Mouse (Mus musculus): Measurements from ENCODE around the gene 2200002J24Rik. TPM values are rescaled to one million over a fixed set of nuclear protein-coding genes. Genes with fewer than 3 reads are reported as not detected.
A peak's percentile ranks its signal among the peaks of the same experiment; 100 is the strongest.

The 2200002J24Rik gene
- polyA plus RNA-seq, 1 experiment from 2014 or later, result 0.40 TPM

GRCm38 (mm10) chr7:30688325-30688724 is 10.4 kb upstream of the 2200002J24Rik start:
- Histone ChIP-seq H3K9ac (replicated peaks; ENCODE audit: low read length) (no peak overlapping the region), H3K27me3 (ENCODE audit: insufficient read depth, low read length) (peaks cover 16% of the 10 kb centered on the region; the same call in 1 of the 2 replicates), H3K27ac (ENCODE audit: low read length) (peak overlapping the region; percentile 12; the same call in 1 of the 2 replicates), H3K4me2 (replicated peaks; ENCODE audit: low read depth, low read length) (no peak overlapping the region), H3K4me1 (ENCODE audit: insufficient read depth, low read length) (0 out of 2 replicates have a peak, but pooled peaks cover 4% of the 10 kb centered on the region), H3K9me3 (ENCODE audit: low read length) (no peaks in the 10 kb centered on the region), H3K36me3 (ENCODE audit: insufficient read depth, low read length) (no peaks in the 10 kb centered on the region), H3K4me3 (ENCODE audit: low read length) (no peak overlapping the region)
- ATAC-seq (ENCODE audit: low FRiP score, low TSS enrichment), result 0 out of 2 replicates have a peak, but pooled peaks have one; percentile 19
- WGBS, result 71% methylated on average over 6 of the region's 6 CpGs

- H3K36me3 ChIP-seq (ENCODE audit: insufficient read depth, low read length), result no peaks in the 10 kb centered on the region
- H3K27me3 ChIP-seq (ENCODE audit: insufficient read depth, low read length), result no peaks in the 10 kb centered on the region
- H3K9me3 ChIP-seq (ENCODE audit: low read length), result no peaks in the 10 kb centered on the region
- ATAC-seq (ENCODE audit: low FRiP score, low TSS enrichment), result no peak
- H3K9ac ChIP-seq (replicated peaks; ENCODE audit: low read length), result no peak overlapping the region
- 66% methylated on average over 5 of the region's 5 CpGs for WGBS
- H3K4me2 ChIP-seq (replicated peaks; ENCODE audit: low read depth, low read length), result no peak overlapping the region
- no peaks in the 10 kb centered on the region for H3K4me1 ChIP-seq (ENCODE audit: insufficient read depth, low read length)
- no peak overlapping the region for H3K4me3 ChIP-seq (ENCODE audit: low read length)
- H3K27ac ChIP-seq (ENCODE audit: low read length), result no peak overlapping the region
Observed at GRCm38 (mm10) chr7:30698101-30698500, 625 bp upstream of the 2200002J24Rik start.

GRCm38 (mm10) chr7:30706214-30706882 is 7.6 kb downstream of the 2200002J24Rik start:
- Histone ChIP-seq H3K9ac (replicated peaks; ENCODE audit: low read length) (no peak overlapping the region), H3K9me3 (ENCODE audit: low read length) (no peaks in the 10 kb centered on the region), H3K4me2 (replicated peaks; ENCODE audit: low read depth, low read length) (no peak overlapping the region), H3K27ac (ENCODE audit: low read length) (no peak overlapping the region), H3K4me1 (ENCODE audit: insufficient read depth, low read length) (no peaks in the 10 kb centered on the region), H3K36me3 (ENCODE audit: insufficient read depth, low read length) (no peaks in the 10 kb centered on the region), H3K27me3 (ENCODE audit: insufficient read depth, low read length) (no peaks in the 10 kb centered on the region), H3K4me3 (ENCODE audit: low read length) (no peak overlapping the region)
- ATAC-seq (ENCODE audit: low FRiP score, low TSS enrichment), result no peak
- 74% methylated on average over 8 of the region's 8 CpGs for WGBS

GRCm38 (mm10) chr7:30707441-30707840 is 8.7 kb downstream of the 2200002J24Rik start:
- no peak overlapping the region for H3K4me2 ChIP-seq (replicated peaks; ENCODE audit: low read depth, low read length)
- no peak for ATAC-seq (ENCODE audit: low FRiP score, low TSS enrichment)
- H3K27me3 ChIP-seq (ENCODE audit: insufficient read depth, low read length), result no peaks in the 10 kb centered on the region
- WGBS, result 88% methylated on average over 1 of the region's 1 CpGs
- H3K27ac ChIP-seq (ENCODE audit: low read length), result no peak overlapping the region
- H3K4me3 ChIP-seq (ENCODE audit: low read length), result no peak overlapping the region
- H3K9ac ChIP-seq (replicated peaks; ENCODE audit: low read length), result no peak overlapping the region
- H3K36me3 ChIP-seq (ENCODE audit: insufficient read depth, low read length), result no peaks in the 10 kb centered on the region
- no peaks in the 10 kb centered on the region for H3K9me3 ChIP-seq (ENCODE audit: low read length)
- H3K4me1 ChIP-seq (ENCODE audit: insufficient read depth, low read length), result no peaks in the 10 kb centered on the region

GRCm38 (mm10) chr7:30711942-30712341 is 13.2 kb downstream of the 2200002J24Rik start, which contains the start of gene Atp4a:
TSS of gene Atp4a (plus strand) at chr7:30712209.
- WGBS, result 78% methylated on average over 3 of the region's 3 CpGs
- no peaks in the 10 kb centered on the region for H3K36me3 ChIP-seq (ENCODE audit: insufficient read depth, low read length)
- H3K4me2 ChIP-seq (replicated peaks; ENCODE audit: low read depth, low read length), result no peak within 1 kb of the TSS
- H3K27me3 ChIP-seq (ENCODE audit: insufficient read depth, low read length), result peaks cover 22% of the 10 kb centered on the region
- no peak for ATAC-seq (ENCODE audit: low FRiP score, low TSS enrichment)
- H3K27ac ChIP-seq (ENCODE audit: low read length), result no peak within 1 kb of the TSS
- peaks cover 1% of the 10 kb centered on the region; the same call in 1 of the 2 replicates for H3K4me1 ChIP-seq (ENCODE audit: insufficient read depth, low read length)
- no peaks in the 10 kb centered on the region for H3K9me3 ChIP-seq (ENCODE audit: low read length)
- no peak within 1 kb of the TSS for H3K9ac ChIP-seq (replicated peaks; ENCODE audit: low read length)
- H3K4me3 ChIP-seq (ENCODE audit: low read length), result no peak within 1 kb of the TSS

GRCm38 (mm10) chr7:30717006-30717715 is 18.4 kb downstream of the 2200002J24Rik start:
- ATAC-seq (ENCODE audit: low FRiP score, low TSS enrichment), result peak; percentile 94
- peak overlapping the region; percentile 41; the same call in 1 of the 2 replicates for H3K9ac ChIP-seq (replicated peaks; ENCODE audit: low read length)
- WGBS, result 1% methylated on average over 43 of the region's 43 CpGs

GRCm38 (mm10) chr7:30717716-30718046 is 19.0 kb downstream of the 2200002J24Rik start:
- ATAC-seq (ENCODE audit: low FRiP score, low TSS enrichment), result no peak
- no peaks in the 10 kb centered on the region for H3K9me3 ChIP-seq (ENCODE audit: low read length)
- H3K9ac ChIP-seq (replicated peaks; ENCODE audit: low read length), result peak overlapping the region; percentile 36; the same call in 1 of the 2 replicates
- WGBS, result 10% methylated on average over 14 of the region's 14 CpGs
- H3K4me1 ChIP-seq (ENCODE audit: insufficient read depth, low read length), result peaks cover 12% of the 10 kb centered on the region
- peaks cover 31% of the 10 kb centered on the region for H3K27me3 ChIP-seq (ENCODE audit: insufficient read depth, low read length)
- H3K4me3 ChIP-seq (ENCODE audit: low read length), result peak overlapping the region; percentile 47
- H3K4me2 ChIP-seq (replicated peaks; ENCODE audit: low read depth, low read length), result peak overlapping the region; percentile 75
- H3K27ac ChIP-seq (ENCODE audit: low read length), result no peak overlapping the region
- H3K36me3 ChIP-seq (ENCODE audit: insufficient read depth, low read length), result no peaks in the 10 kb centered on the region

More at GRCm38 (mm10) chr7:30717006-30717715, 18.4 kb downstream of the 2200002J24Rik start:
- Histone ChIP-seq H3K4me3 (ENCODE audit: low read length) (peak overlapping the region; percentile 47), H3K27ac (ENCODE audit: low read length) (no peak overlapping the region), H3K36me3 (ENCODE audit: insufficient read depth, low read length) (no peaks in the 10 kb centered on the region), H3K4me2 (replicated peaks; ENCODE audit: low read depth, low read length) (peak overlapping the region; percentile 75), H3K9me3 (ENCODE audit: low read length) (no peaks in the 10 kb centered on the region), H3K4me1 (ENCODE audit: insufficient read depth, low read length) (peaks cover 12% of the 10 kb centered on the region), H3K27me3 (ENCODE audit: insufficient read depth, low read length) (peaks cover 31% of the 10 kb centered on the region)

- Histone ChIP-seq H3K27ac (ENCODE audit: low read length) (no peak overlapping the region), H3K4me1 (ENCODE audit: insufficient read depth, low read length) (peaks cover 12% of the 10 kb centered on the region), H3K27me3 (ENCODE audit: insufficient read depth, low read length) (peaks cover 31% of the 10 kb centered on the region), H3K4me2 (replicated peaks; ENCODE audit: low read depth, low read length) (no peak overlapping the region), H3K36me3 (ENCODE audit: insufficient read depth, low read length) (no peaks in the 10 kb centered on the region), H3K4me3 (ENCODE audit: low read length) (no peak overlapping the region), H3K9me3 (ENCODE audit: low read length) (no peaks in the 10 kb centered on the region), H3K9ac (replicated peaks; ENCODE audit: low read length) (no peak overlapping the region)
- 97% methylated on average over 5 of the region's 5 CpGs for WGBS
- ATAC-seq (ENCODE audit: low FRiP score, low TSS enrichment), result no peak
Observed at GRCm38 (mm10) chr7:30719669-30720068, 20.9 kb downstream of the 2200002J24Rik start.

GRCm38 (mm10) chr7:30721286-30721685 is 22.6 kb downstream of the 2200002J24Rik start:
- Histone ChIP-seq H3K27me3 (ENCODE audit: insufficient read depth, low read length) (peaks cover 15% of the 10 kb centered on the region), H3K36me3 (ENCODE audit: insufficient read depth, low read length) (no peaks in the 10 kb centered on the region; the same call in 1 of the 2 replicates), H3K4me3 (ENCODE audit: low read length) (no peak overlapping the region), H3K27ac (ENCODE audit: low read length) (no peak overlapping the region), H3K4me1 (ENCODE audit: insufficient read depth, low read length) (peaks cover 12% of the 10 kb centered on the region), H3K9me3 (ENCODE audit: low read length) (no peaks in the 10 kb centered on the region), H3K9ac (replicated peaks; ENCODE audit: low read length) (no peak overlapping the region), H3K4me2 (replicated peaks; ENCODE audit: low read depth, low read length) (no peak overlapping the region)
- WGBS, result 87% methylated on average over 7 of the region's 7 CpGs
- ATAC-seq (ENCODE audit: low FRiP score, low TSS enrichment), result no peak
